Mouse (Mus musculus) limb, embryonic 14.5 days (tissue): ENCODE results near the gene Cnnm4. TPM values are rescaled to one million over a fixed set of nuclear protein-coding genes. Genes with fewer than 3 reads are reported as not detected.

ENCODE experiments used
- ATAC-seq: fragments of 200-750 bp; cut with Nextera tagmentation; 2 replicates; pipeline ENCODE4 v1.8.0; 2017; ENCODE audit warnings: low read depth, moderate number of reproducible peaks, moderate TSS enrichment; ENCODE audit not compliant: low FRiP score
- DNase-seq: peaks from one replicate; pipeline ENCODE4 v3.0.0-alpha.2; 2015; ENCODE audit warnings: low spot score
- H3K27ac ChIP-seq: fragments of 300-500 bp; sonication (generic); replicated peaks from 2 replicates; pipeline ENCODE4 v1.5.1; 2014; ENCODE audit warnings: low read depth, mild to moderate bottlenecking, low read length, moderate library complexity, mixed read lengths
- H3K27me3 ChIP-seq: fragments of 300-500 bp; sonication (generic); 2 replicates; pipeline ENCODE4 v1.6.1; 2014; ENCODE audit warnings: low read length, mixed read lengths; ENCODE audit not compliant: control insufficient read depth, insufficient read depth
- H3K36me3 ChIP-seq: fragments of 300-500 bp; sonication (generic); 2 replicates; pipeline ENCODE4 v1.6.1; 2014; ENCODE audit warnings: mild to moderate bottlenecking, low read length, moderate library complexity, mixed read lengths; ENCODE audit not compliant: control insufficient read depth, insufficient read depth
- H3K4me1 ChIP-seq: fragments of 300-500 bp; sonication (generic); 2 replicates; pipeline ENCODE4 v1.6.1; 2014; ENCODE audit warnings: antibody characterized with exemption, low read length, mixed read lengths; ENCODE audit not compliant: control insufficient read depth, insufficient read depth
- H3K4me2 ChIP-seq: fragments of 300-500 bp; sonication (generic); replicated peaks from 2 replicates; pipeline ENCODE4 v1.6.1; 2014; ENCODE audit warnings: low read depth, mild to moderate bottlenecking, low read length, moderate library complexity; ENCODE audit not compliant: severe bottlenecking
- H3K4me3 ChIP-seq: fragments of 300-500 bp; sonication (generic); replicated peaks from 2 replicates; pipeline ENCODE4 v1.5.1; 2014; ENCODE audit warnings: low read length
- H3K9ac ChIP-seq: fragments of 300-500 bp; sonication (generic); 2 replicates; pipeline ENCODE4 v1.6.1; 2014; ENCODE audit warnings: mild to moderate bottlenecking, low read depth, low read length, moderate library complexity; ENCODE audit not compliant: severe bottlenecking
- H3K9me3 ChIP-seq: fragments of 300-500 bp; sonication (generic); 2 replicates; pipeline ENCODE4 v1.6.1; 2016; ENCODE audit warnings: low read length; ENCODE audit not compliant: control insufficient read depth
- POLR2A ChIP-seq: fragments of 200-500 bp; IDR thresholded peaks from 2 replicates; pipeline ENCODE4 v1.8.0; 2012; ENCODE audit warnings: inconsistent platforms, mild to moderate bottlenecking, moderate library complexity, borderline replicate concordance; ENCODE audit not compliant: insufficient read depth, insufficient read length; ENCODE audit errors: extremely low read depth
- WGBS: fragments of 180-500 bp; shearing (Covaris S2); extraction: QIAGEN DNeasy Blood & Tissue Kit; methylation state at CpG from one replicate; pipeline ENCODE4 v1.1.7; 2014; 5-methylcytosine and 5-hydroxymethylcytosine counted together
- polyA plus RNA-seq, 2 experiments: library from polyadenylated mRNA; depleted of rRNA in 1 of 2; stranded (reverse) in 1 of 2; unstranded in 1 of 2; fragments of >200 nt; fragmentation: Nextera tagmentation in 1 of 2; extraction: Ambion mirVana in 1 of 2; gene quantifications; 2 replicates each; pipeline versions ENCODE4 v1.2.1 to v1.2.3; 2012 to 2014

The Cnnm4 gene
- polyA plus RNA-seq, 2 experiments: 7.3 to 13.1 TPM

DNA sequence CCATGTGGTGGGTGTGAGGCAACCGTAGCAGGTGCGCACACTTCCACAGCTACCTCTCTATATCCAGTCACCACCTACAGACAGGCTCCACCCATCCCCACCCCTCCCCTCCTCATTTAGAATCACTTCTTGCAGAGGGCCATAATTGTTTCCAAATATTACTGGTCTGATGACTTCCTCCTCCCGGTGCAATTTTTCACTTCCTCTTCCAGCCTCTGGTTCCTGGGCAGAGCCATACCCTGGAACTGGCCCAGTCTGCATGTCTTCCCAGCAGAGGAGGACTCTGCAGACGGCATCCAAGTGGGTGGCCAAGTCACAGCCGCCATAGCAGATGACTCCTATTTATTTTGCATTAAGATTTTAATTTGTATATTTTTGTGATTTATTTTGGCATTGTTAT lies 36.8 kb downstream of the Cnnm4 start:
- Histone ChIP-seq H3K27ac (no peak overlapping the region), H3K9me3 (no peaks in the 10 kb centered on the region), H3K9ac (no peak overlapping the region), H3K36me3 (peaks cover 42% of the 10 kb centered on the region), H3K4me2 (no peak overlapping the region), H3K4me3 (no peak overlapping the region), H3K27me3 (no peaks in the 10 kb centered on the region), H3K4me1 (peaks cover 3% of the 10 kb centered on the region)
- no peak for ATAC-seq
- no peak for DNase-seq
- no peak for TF ChIP-seq POLR2A
- 81% methylated on average over 5 of the region's 5 CpGs for whole genome bisulfite sequencing

GRCm38 (mm10) chr1:36511289-36512021 lies 40.0 kb downstream of the Cnnm4 start, which contains the start of gene Cnnm3:
Gene Cnnm3, plus strand, starts transcription at chr1:36511867.
- no peaks in the 10 kb centered on the region for H3K27me3 ChIP-seq
- 3% methylated on average over 38 of the region's 51 CpGs for WGBS
- H3K4me2 ChIP-seq: peak within 1 kb of the TSS; percentile 93
- H3K27ac ChIP-seq: peak within 1 kb of the TSS; percentile 99
- H3K9ac ChIP-seq: peak within 1 kb of the TSS; percentile 84
- DNase-seq (peak; percentile 97), ATAC-seq (peak; percentile 98)
- peaks cover 19% of the 10 kb centered on the region for H3K4me1 ChIP-seq
- no peaks in the 10 kb centered on the region for H3K9me3 ChIP-seq
- peaks cover 26% of the 10 kb centered on the region for H3K36me3 ChIP-seq
- H3K4me3 ChIP-seq: peak within 1 kb of the TSS; percentile 94
- TF ChIP-seq POLR2A: peak; percentile 83

GRCm38 (mm10) chr1:36512089-36512965 lies 40.9 kb downstream of the Cnnm4 start:
- under 1% methylated on average over 42 of the region's 126 CpGs for WGBS
- H3K4me2 ChIP-seq: peak overlapping the region; percentile 93
- peak overlapping the region; percentile 84 for H3K9ac ChIP-seq
- no peaks in the 10 kb centered on the region for H3K27me3 ChIP-seq
- ATAC-seq: peak; percentile 70
- H3K4me3 ChIP-seq: peak overlapping the region; percentile 94
- peak; percentile 22 for DNase-seq
- peak overlapping the region; percentile 99 for H3K27ac ChIP-seq
- H3K9me3 ChIP-seq: no peaks in the 10 kb centered on the region
- TF ChIP-seq POLR2A: no peak
- peaks cover 22% of the 10 kb centered on the region; the same call in 1 of the 2 replicates for H3K36me3 ChIP-seq
- peaks cover 19% of the 10 kb centered on the region for H3K4me1 ChIP-seq

- DNase-seq: no peak
- Histone ChIP-seq H3K4me2 (peak overlapping the region; percentile 93), H3K9me3 (no peaks in the 10 kb centered on the region), H3K4me1 (peaks cover 19% of the 10 kb centered on the region), H3K27me3 (no peaks in the 10 kb centered on the region), H3K36me3 (peaks cover 18% of the 10 kb centered on the region; the same call in 1 of the 2 replicates), H3K4me3 (peak overlapping the region; percentile 94), H3K9ac (peak overlapping the region; percentile 84), H3K27ac (peak overlapping the region; percentile 99)
- ATAC-seq: no peak
- TF ChIP-seq POLR2A: no peak
- WGBS: 1% methylated on average over 16 of the region's 16 CpGs
Measured at GRCm38 (mm10) chr1:36512966-36513280, 41.5 kb downstream of the Cnnm4 start.

GRCm38 (mm10) chr1:36513310-36513709 lies 41.9 kb downstream of the Cnnm4 start:
- Histone ChIP-seq H3K36me3 (peaks cover 19% of the 10 kb centered on the region), H3K4me1 (peaks cover 19% of the 10 kb centered on the region), H3K9me3 (no peaks in the 10 kb centered on the region), H3K27ac (no peak overlapping the region), H3K4me3 (peak overlapping the region; percentile 94), H3K9ac (peak overlapping the region; percentile 84), H3K27me3 (no peaks in the 10 kb centered on the region), H3K4me2 (peak overlapping the region; percentile 93)
- 0% methylated on average over 1 of the region's 1 CpGs for WGBS
- ATAC-seq (no peak), DNase-seq (peak; percentile 38)
- TF ChIP-seq POLR2A: no peak
